Mouse (Mus musculus): ENCODE results near the gene Camk2b. TPM values are rescaled to one million over a fixed set of nuclear protein-coding genes. Genes with fewer than 3 reads are reported as not detected.

Camk2b gene
- polyA plus RNA-seq, 1 experiment from 2014 or later: 4.0 TPM

Other genes starting within 250 kb of the Camk2b start
- 9.6 and 11.1 TPM in 2 replicates for gene Polm, start 228.3 kb downstream of the Camk2b start, polyA plus RNA-seq (2015; fragmentation: Nextera tagmentation; extraction: Ambion mirVana)
- gene Aebp1, start 204.4 kb downstream of the Camk2b start, polyA plus RNA-seq (2015; fragmentation: Nextera tagmentation; extraction: Ambion mirVana): 38.9 and 40.1 TPM in 2 replicates
- 122 and 134 TPM in 2 replicates for gene Pold2, start 188.1 kb downstream of the Camk2b start, polyA plus RNA-seq (2015; fragmentation: Nextera tagmentation; extraction: Ambion mirVana)
- gene Myl7, start 167.6 kb downstream of the Camk2b start, polyA plus RNA-seq (2015; fragmentation: Nextera tagmentation; extraction: Ambion mirVana): 25.2 and 30.7 TPM in 2 replicates
- gene Gck, start 116.3 kb downstream of the Camk2b start, polyA plus RNA-seq (2015; fragmentation: Nextera tagmentation; extraction: Ambion mirVana): 3.4 and 3.5 TPM in 2 replicates
- 48.7 and 54.8 TPM in 2 replicates for gene Ykt6, start 110.7 kb downstream of the Camk2b start, polyA plus RNA-seq (2015; fragmentation: Nextera tagmentation; extraction: Ambion mirVana)
- gene A730071L15Rik, start 133.7 kb upstream of the Camk2b start, polyA plus RNA-seq (2015; fragmentation: Nextera tagmentation; extraction: Ambion mirVana): 0.39 and 0.51 TPM in 2 replicates
- gene Nudcd3, start 134.1 kb upstream of the Camk2b start, polyA plus RNA-seq (2015; fragmentation: Nextera tagmentation; extraction: Ambion mirVana): 35.3 and 37.2 TPM in 2 replicates
- gene Npc1l1, start 163.8 kb upstream of the Camk2b start, polyA plus RNA-seq (2015; fragmentation: Nextera tagmentation; extraction: Ambion mirVana): 2.0 and 2.3 TPM in 2 replicates
- 87.6 and 98.3 TPM in 2 replicates for gene Ddx56, start 201.4 kb upstream of the Camk2b start, polyA plus RNA-seq (2015; fragmentation: Nextera tagmentation; extraction: Ambion mirVana)
- 116 TPM in 2 replicates for gene Tmed4, start 208.5 kb upstream of the Camk2b start, polyA plus RNA-seq (2015; fragmentation: Nextera tagmentation; extraction: Ambion mirVana)
- 100 and 115 TPM in 2 replicates for gene Ogdh, start 225.3 kb upstream of the Camk2b start, polyA plus RNA-seq (2015; fragmentation: Nextera tagmentation; extraction: Ambion mirVana)